Mouse (Mus musculus) right cerebral cortex, postnatal 10 days (tissue): ENCODE results near the gene Pde4d.

Experiments
- DNase-seq, 2 experiments: peaks; one replicate each; pipeline ENCODE4 v3.0.0; 2021; ENCODE audit warnings: low spot score in 2 of 2

The Pde4d gene

GRCm38 (mm10) chr13:108820487-108820886, 370.7 kb downstream of the Pde4d start:
- DNase-seq: no peak

GRCm38 (mm10) chr13:108821270-108821669, 371.5 kb downstream of the Pde4d start:
- no peak for DNase-seq

GRCm38 (mm10) chr13:108824638-108825310, 375.0 kb downstream of the Pde4d start:
- DNase-seq: peak; percentile 24 to 25

- DNase-seq: no peak
Observed at GRCm38 (mm10) chr13:108825501-108825900, 375.8 kb downstream of the Pde4d start.

- DNase-seq: no peak
Observed at GRCm38 (mm10) chr13:108834197-108834596, 384.4 kb downstream of the Pde4d start.

- no peak for DNase-seq
Observed at GRCm38 (mm10) chr13:108836314-108836713, 386.6 kb downstream of the Pde4d start.

GRCm38 (mm10) chr13:108839142-108839541, 389.4 kb downstream of the Pde4d start:
- DNase-seq: no peak

GRCm38 (mm10) chr13:108854090-108854489, 404.3 kb downstream of the Pde4d start:
- no peak for DNase-seq

GRCm38 (mm10) chr13:108856776-108857435, 407.2 kb downstream of the Pde4d start:
- no peak for DNase-seq

GRCm38 (mm10) chr13:108859336-108859735, 409.6 kb downstream of the Pde4d start:
- no peak for DNase-seq

GRCm38 (mm10) chr13:108860737-108861136, 411.0 kb downstream of the Pde4d start:
- DNase-seq: no peak

- DNase-seq: no peak
Observed at GRCm38 (mm10) chr13:108861707-108862106, 412.0 kb downstream of the Pde4d start.

GRCm38 (mm10) chr13:108862173-108862572, 412.4 kb downstream of the Pde4d start:
- no peak for DNase-seq

- no peak for DNase-seq
Observed at GRCm38 (mm10) chr13:108900160-108900559, 450.4 kb downstream of the Pde4d start.

- no peak for DNase-seq
Observed at GRCm38 (mm10) chr13:108905121-108905520, 455.4 kb downstream of the Pde4d start.

GRCm38 (mm10) chr13:108909193-108909592, 459.4 kb downstream of the Pde4d start:
- DNase-seq: no peak

GRCm38 (mm10) chr13:108914626-108915025, 464.9 kb downstream of the Pde4d start:
- no peak for DNase-seq

GRCm38 (mm10) chr13:108921146-108921545, 471.4 kb downstream of the Pde4d start:
- DNase-seq: no peak

- DNase-seq: no peak
Observed at GRCm38 (mm10) chr13:108934854-108935253, 485.1 kb downstream of the Pde4d start.

- DNase-seq: no peak
Observed at GRCm38 (mm10) chr13:108937272-108937671, 487.5 kb downstream of the Pde4d start.

GRCm38 (mm10) chr13:108952911-108953310, 503.2 kb downstream of the Pde4d start:
- no peak for DNase-seq

- DNase-seq: no peak
Observed at GRCm38 (mm10) chr13:108956059-108956458, 506.3 kb downstream of the Pde4d start.

GRCm38 (mm10) chr13:108964056-108964455, 514.3 kb downstream of the Pde4d start:
- no peak for DNase-seq
